Mouse (Mus musculus): ENCODE measurements at regions not wholly inside any gene's neighbourhood (a gene's known extent, or its start where the extent isn't known, plus 50 kb on each side); places are given as distances from the start of the nearest gene placed in this dataset.

- peak; percentile 70 for DNase-seq (ENCODE audit: low spot score)
Observed at GRCm38 (mm10) chr9:63896073-63896807, 125.6 kb downstream of the Smad6 start.

- DNase-seq (ENCODE audit: low spot score) = no peak
Observed at GRCm38 (mm10) chr9:63892235-63892971, 129.5 kb downstream of the Smad6 start.

- DNase-seq (ENCODE audit: low spot score) = no peak
Observed at GRCm38 (mm10) chr9:63890717-63891116, 131.1 kb downstream of the Smad6 start.

- DNase-seq (ENCODE audit: low spot score) = no peak
Observed at GRCm38 (mm10) chr9:63889570-63889969, 131.8 kb upstream of the Smad3 start.

GRCm38 (mm10) chr9:63884971-63885370 lies 127.2 kb upstream of the Smad3 start:
- DNase-seq (ENCODE audit: low spot score) = no peak

- no peak for DNase-seq (ENCODE audit: low spot score)
Observed at GRCm38 (mm10) chr9:63883738-63884520, 126.1 kb upstream of the Smad3 start.

GRCm38 (mm10) chr9:63881692-63882091 lies 123.9 kb upstream of the Smad3 start:
- no peak for DNase-seq (ENCODE audit: low spot score)

GRCm38 (mm10) chr9:63881261-63881563 lies 123.4 kb upstream of the Smad3 start:
- DNase-seq (ENCODE audit: low spot score) = no peak

- DNase-seq (ENCODE audit: low spot score) = no peak
Observed at GRCm38 (mm10) chr9:63880487-63881260, 122.9 kb upstream of the Smad3 start.

- no peak for DNase-seq (ENCODE audit: low spot score)
Observed at GRCm38 (mm10) chr9:63879710-63880428, 122.1 kb upstream of the Smad3 start.

GRCm38 (mm10) chr9:63877864-63878263 lies 120.1 kb upstream of the Smad3 start:
- no peak for DNase-seq (ENCODE audit: low spot score)

GRCm38 (mm10) chr9:63876886-63877285 lies 119.1 kb upstream of the Smad3 start:
- no peak for DNase-seq (ENCODE audit: low spot score)

GRCm38 (mm10) chr9:63876023-63876422 lies 118.2 kb upstream of the Smad3 start:
- DNase-seq (ENCODE audit: low spot score) = no peak

GRCm38 (mm10) chr9:63875193-63875592 lies 117.4 kb upstream of the Smad3 start:
- DNase-seq (ENCODE audit: low spot score) = no peak

- DNase-seq (ENCODE audit: low spot score) = no peak
Observed at GRCm38 (mm10) chr9:63864350-63864749, 106.6 kb upstream of the Smad3 start.

- no peak for DNase-seq (ENCODE audit: low spot score)
Observed at GRCm38 (mm10) chr9:63863328-63863727, 105.5 kb upstream of the Smad3 start.

- DNase-seq (ENCODE audit: low spot score) = no peak
Observed at GRCm38 (mm10) chr9:63862427-63862826, 104.6 kb upstream of the Smad3 start.

GRCm38 (mm10) chr9:63861418-63861817 lies 103.6 kb upstream of the Smad3 start:
- no peak for DNase-seq (ENCODE audit: low spot score)

GRCm38 (mm10) chr9:63860196-63860595 lies 102.4 kb upstream of the Smad3 start:
- no peak for DNase-seq (ENCODE audit: low spot score)

GRCm38 (mm10) chr9:63856065-63856736 lies 98.4 kb upstream of the Smad3 start:
- DNase-seq (ENCODE audit: low spot score) = no peak

- DNase-seq (ENCODE audit: low spot score) = no peak
Observed at GRCm38 (mm10) chr9:63851809-63852208, 94.0 kb upstream of the Smad3 start.
